Mouse (Mus musculus) stomach, embryonic 16.5 days (tissue): Measurements from ENCODE around the gene Hdhd5. TPM values are rescaled to one million over a fixed set of nuclear protein-coding genes. Genes with fewer than 3 reads are reported as not detected.

Experiments
- ATAC-seq: fragments of 200-750 bp; cut with Nextera tagmentation; 2 replicates; pipeline ENCODE4 v1.8.0; 2017; ENCODE audit warnings: moderate number of reproducible peaks, moderate TSS enrichment; ENCODE audit not compliant: insufficient read depth, low FRiP score
- H3K27ac ChIP-seq: fragments of 300-500 bp; sonication (generic); 2 replicates; pipeline ENCODE4 v1.5.1; 2014; ENCODE audit warnings: low read length
- H3K27me3 ChIP-seq: fragments of 300-500 bp; sonication (generic); 2 replicates; pipeline ENCODE4 v1.6.1; 2014; ENCODE audit warnings: low read length, control low read depth, mixed read lengths; ENCODE audit not compliant: control insufficient read depth, insufficient read depth
- H3K36me3 ChIP-seq: fragments of 300-500 bp; sonication (generic); 2 replicates; pipeline ENCODE4 v1.6.1; 2014; ENCODE audit warnings: low read length; ENCODE audit not compliant: control insufficient read depth, insufficient read depth
- H3K4me1 ChIP-seq: fragments of 300-500 bp; sonication (generic); 2 replicates; pipeline ENCODE4 v1.6.1; 2014; ENCODE audit warnings: low read length, control low read depth, mixed read lengths; ENCODE audit not compliant: control insufficient read depth, insufficient read depth
- H3K4me2 ChIP-seq: fragments of 300-500 bp; sonication (generic); 2 replicates; pipeline ENCODE4 v1.6.1; 2014; ENCODE audit warnings: low read depth, low read length, mixed read lengths
- H3K4me3 ChIP-seq: fragments of 300-500 bp; sonication (generic); replicated peaks from 2 replicates; pipeline ENCODE4 v1.5.1; 2014; ENCODE audit warnings: mild to moderate bottlenecking, low read length
- H3K9ac ChIP-seq: fragments of 300-500 bp; sonication (generic); 2 replicates; pipeline ENCODE4 v1.6.1; 2014; ENCODE audit warnings: low read length
- H3K9me3 ChIP-seq: fragments of 300-500 bp; sonication (generic); replicated peaks from 2 replicates; pipeline ENCODE4 v1.6.1; 2016; ENCODE audit warnings: low read length, control low read depth; ENCODE audit not compliant: control insufficient read depth
- WGBS: fragments of 180-500 bp; shearing (Covaris S2); extraction: QIAGEN DNeasy Blood & Tissue Kit; methylation state at CpG from one replicate; pipeline ENCODE4 v1.1.7; 2014; 5-methylcytosine and 5-hydroxymethylcytosine counted together
- polyA plus RNA-seq: library from polyadenylated mRNA; unstranded; fragments of >200 nt; fragmentation: Nextera tagmentation; extraction: Ambion mirVana; gene quantifications from 2 replicates; pipeline ENCODE4 v1.2.1, GENCODE M21; 2015

Gene Hdhd5
- polyA plus RNA-seq, 1 experiment from 2014 or later: 15.9 TPM

DNA sequence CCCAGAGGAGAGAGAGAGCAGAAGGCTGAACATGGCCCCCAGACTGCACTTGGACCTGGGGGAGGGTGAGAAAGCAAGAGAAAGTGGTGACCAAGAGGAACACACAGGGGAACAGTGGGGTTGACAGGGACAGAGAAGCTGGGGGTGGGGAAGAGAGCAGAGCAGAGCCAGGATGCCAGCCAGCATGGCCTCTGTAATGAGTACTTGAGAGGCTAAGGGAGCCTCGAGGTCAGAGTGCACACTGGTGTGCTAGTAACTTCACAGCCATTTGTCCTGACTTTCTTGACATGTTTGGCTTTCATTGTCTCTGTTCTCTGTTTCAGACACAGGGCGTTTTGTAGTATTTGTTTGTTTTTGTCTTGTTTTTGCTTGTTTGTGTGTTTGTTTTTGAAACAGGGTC is 10.3 kb upstream of the Hdhd5 start:
- Histone ChIP-seq H3K4me1 (no peaks in the 10 kb centered on the region; the same call in 1 of the 2 replicates), H3K4me2 (no peak overlapping the region), H3K9ac (no peak overlapping the region), H3K9me3 (no peaks in the 10 kb centered on the region), H3K27ac (no peak overlapping the region), H3K27me3 (no peaks in the 10 kb centered on the region), H3K36me3 (no peaks in the 10 kb centered on the region), H3K4me3 (no peak overlapping the region)
- ATAC-seq: no peak
- WGBS: 33% methylated on average over 2 of the region's 2 CpGs

- Histone ChIP-seq H3K27me3 (no peaks in the 10 kb centered on the region), H3K27ac (no peak overlapping the region), H3K4me1 (no peaks in the 10 kb centered on the region; the same call in 1 of the 2 replicates), H3K4me3 (no peak overlapping the region), H3K36me3 (no peaks in the 10 kb centered on the region), H3K9ac (no peak overlapping the region), H3K9me3 (no peaks in the 10 kb centered on the region), H3K4me2 (no peak overlapping the region)
- no peak for ATAC-seq
- WGBS: 55% methylated on average over 10 of the region's 10 CpGs
Measured at GRCm38 (mm10) chr6:120539781-120540231, 8.7 kb upstream of the Hdhd5 start.

- peak overlapping the region; percentile 64 for H3K9ac ChIP-seq
- peak; percentile 78; the same call in 1 of the 2 replicates for ATAC-seq
Measured at GRCm38 (mm10) chr6:120539132-120539759, 8.1 kb upstream of the Hdhd5 start.

DNA sequence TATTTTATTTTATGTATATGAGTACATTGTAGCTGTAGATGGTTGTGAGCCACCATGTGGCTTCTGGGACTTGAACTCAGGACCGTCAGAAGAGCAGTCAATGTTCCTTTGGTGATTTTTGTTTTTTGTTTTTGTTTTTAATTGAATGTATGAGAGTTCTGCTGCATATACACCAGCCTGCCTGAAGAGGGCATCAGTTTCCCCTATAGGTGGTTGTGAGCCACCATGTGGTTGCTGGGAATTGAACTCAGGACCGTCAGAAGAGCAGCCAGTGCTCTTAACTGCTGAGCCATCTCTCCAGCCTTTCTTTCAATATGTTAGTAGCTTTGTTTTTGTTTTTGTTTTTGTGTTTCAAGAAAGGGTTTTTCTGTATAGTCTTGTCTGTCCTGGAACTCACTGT is 5.2 kb upstream of the Hdhd5 start:
- no peaks in the 10 kb centered on the region; the same call in 1 of the 2 replicates for H3K4me1 ChIP-seq
- no peaks in the 10 kb centered on the region for H3K9me3 ChIP-seq
- WGBS: 79% methylated on average over 2 of the region's 2 CpGs
- H3K27me3 ChIP-seq: no peaks in the 10 kb centered on the region
- no peak for ATAC-seq
- no peak overlapping the region for H3K4me3 ChIP-seq
- no peak overlapping the region for H3K9ac ChIP-seq
- no peaks in the 10 kb centered on the region for H3K36me3 ChIP-seq
- H3K4me2 ChIP-seq: no peak overlapping the region
- no peak overlapping the region for H3K27ac ChIP-seq

More at GRCm38 (mm10) chr6:120539132-120539759, 8.1 kb upstream of the Hdhd5 start:
- WGBS: 7% methylated on average over 16 of the region's 16 CpGs
- no peaks in the 10 kb centered on the region for H3K9me3 ChIP-seq
- peak overlapping the region; percentile 37 for H3K4me3 ChIP-seq
- H3K36me3 ChIP-seq: no peaks in the 10 kb centered on the region
- peak overlapping the region; percentile 73 for H3K4me2 ChIP-seq
- H3K27me3 ChIP-seq: no peaks in the 10 kb centered on the region
- no peaks in the 10 kb centered on the region; the same call in 1 of the 2 replicates for H3K4me1 ChIP-seq
- no peak overlapping the region for H3K27ac ChIP-seq

DNA sequence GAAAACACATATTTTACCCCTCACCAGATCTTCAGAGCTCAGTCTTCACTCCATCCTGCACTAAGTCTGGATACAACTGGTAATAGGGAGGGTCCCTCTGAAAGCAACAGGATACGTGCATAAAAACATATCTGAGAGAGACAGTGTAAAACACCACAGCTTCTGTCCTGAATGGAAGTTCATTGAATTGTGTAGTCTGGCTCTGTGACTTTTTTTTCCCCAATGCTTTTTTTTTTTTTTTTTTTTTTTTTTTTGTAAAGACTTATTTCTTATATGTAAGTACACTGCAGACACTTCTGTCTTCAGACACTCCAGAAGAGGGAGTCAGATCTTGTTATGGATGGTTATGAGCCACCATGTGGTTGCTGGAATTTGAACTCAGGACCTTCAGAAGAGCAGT is 1.5 kb upstream of the Hdhd5 start:
- Histone ChIP-seq H3K27ac (no peak overlapping the region), H3K9me3 (no peaks in the 10 kb centered on the region), H3K9ac (no peak overlapping the region), H3K36me3 (no peaks in the 10 kb centered on the region), H3K4me3 (no peak overlapping the region), H3K4me2 (no peak overlapping the region), H3K27me3 (no peaks in the 10 kb centered on the region), H3K4me1 (0 out of 2 replicates have a peak, but pooled peaks cover 8% of the 10 kb centered on the region)
- ATAC-seq: no peak
- 79% methylated on average over 1 of the region's 1 CpGs for WGBS

- Histone ChIP-seq H3K27me3 (no peaks in the 10 kb centered on the region), H3K4me2 (no peak overlapping the region), H3K9ac (no peak overlapping the region), H3K36me3 (no peaks in the 10 kb centered on the region), H3K27ac (no peak overlapping the region), H3K9me3 (no peaks in the 10 kb centered on the region), H3K4me3 (no peak overlapping the region), H3K4me1 (0 out of 2 replicates have a peak, but pooled peaks cover 8% of the 10 kb centered on the region)
- no peak for ATAC-seq
- 71% methylated on average over 4 of the region's 4 CpGs for WGBS
Measured at GRCm38 (mm10) chr6:120529123-120529522, 2.0 kb downstream of the Hdhd5 start.

DNA sequence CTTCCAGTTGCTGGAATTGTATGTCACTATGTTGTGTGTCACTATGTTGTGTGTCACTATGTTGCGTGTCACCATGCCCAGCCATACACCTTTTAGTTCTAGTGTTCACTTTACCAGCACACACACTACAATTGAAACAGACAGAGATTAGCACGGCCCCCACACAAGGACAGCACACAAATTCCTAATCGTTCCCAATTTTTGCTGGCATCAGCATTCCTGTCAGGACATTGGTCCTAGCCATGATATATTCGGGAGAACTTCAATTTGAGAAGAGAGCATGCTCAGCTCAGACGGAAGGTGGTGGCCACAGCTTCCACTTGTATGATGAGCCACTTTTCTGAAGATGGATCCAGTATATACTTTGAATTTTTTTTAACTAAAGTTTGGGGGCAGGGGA is 6.3 kb downstream of the Hdhd5 start:
- no peak overlapping the region for H3K4me3 ChIP-seq
- 0 out of 2 replicates have a peak, but pooled peaks cover 4% of the 10 kb centered on the region for H3K4me1 ChIP-seq
- no peaks in the 10 kb centered on the region for H3K27me3 ChIP-seq
- no peak overlapping the region for H3K27ac ChIP-seq
- H3K9ac ChIP-seq: no peak overlapping the region
- H3K4me2 ChIP-seq: no peak overlapping the region
- 91% methylated on average over 5 of the region's 5 CpGs for WGBS
- no peak for ATAC-seq
- no peaks in the 10 kb centered on the region for H3K9me3 ChIP-seq
- H3K36me3 ChIP-seq: no peaks in the 10 kb centered on the region

DNA sequence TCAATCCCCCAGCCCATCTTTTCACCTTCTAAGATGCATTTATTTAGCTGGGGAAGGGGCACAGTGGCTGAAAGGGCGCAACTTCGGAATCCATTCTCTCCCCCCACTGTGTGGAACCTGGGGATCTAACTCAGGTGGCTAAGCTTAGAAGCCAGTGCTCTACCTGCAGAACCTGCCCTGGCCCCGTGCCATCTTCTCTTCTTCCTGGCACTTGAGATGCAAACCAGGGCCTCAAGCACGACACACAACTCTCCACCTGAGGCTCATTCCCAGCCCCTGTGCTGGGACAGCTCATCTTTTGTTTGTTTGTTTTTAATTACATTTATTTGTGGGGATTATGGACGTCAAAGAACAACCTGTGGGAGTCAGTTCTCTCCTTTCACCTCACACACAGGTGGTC is 11.5 kb downstream of the Hdhd5 start:
- 73% methylated on average over 5 of the region's 5 CpGs for WGBS
- Histone ChIP-seq H3K4me3 (no peak overlapping the region), H3K36me3 (no peaks in the 10 kb centered on the region), H3K9ac (no peak overlapping the region), H3K9me3 (no peaks in the 10 kb centered on the region), H3K4me2 (no peak overlapping the region), H3K27ac (no peak overlapping the region), H3K4me1 (no peaks in the 10 kb centered on the region), H3K27me3 (no peaks in the 10 kb centered on the region)
- ATAC-seq: no peak

DNA sequence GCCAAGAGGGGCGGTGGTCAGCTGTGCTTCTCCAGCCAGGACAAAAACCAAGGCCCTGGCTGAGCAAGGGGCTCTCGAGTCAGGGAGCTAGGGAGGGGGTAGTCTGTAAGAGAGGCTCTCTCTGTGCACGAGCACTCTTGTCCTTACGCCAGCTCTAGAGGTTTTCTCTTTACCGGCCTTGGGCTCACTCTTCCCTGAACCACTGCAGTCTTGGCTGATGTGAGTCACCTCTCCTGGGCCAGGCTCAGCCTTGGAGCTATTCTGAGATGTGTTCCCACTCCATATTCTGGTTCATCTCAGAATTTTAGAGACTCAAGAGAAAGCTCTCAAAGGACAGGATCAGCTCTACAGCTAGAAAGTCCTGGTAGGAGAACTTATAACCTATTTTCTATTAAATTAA is 13.8 kb downstream of the Hdhd5 start:
- Histone ChIP-seq H3K9ac (no peak overlapping the region), H3K4me2 (no peak overlapping the region), H3K27me3 (no peaks in the 10 kb centered on the region), H3K36me3 (no peaks in the 10 kb centered on the region), H3K9me3 (no peaks in the 10 kb centered on the region), H3K27ac (no peak overlapping the region), H3K4me1 (no peaks in the 10 kb centered on the region), H3K4me3 (no peak overlapping the region)
- ATAC-seq: no peak
- WGBS: 92% methylated on average over 5 of the region's 5 CpGs
